Mouse (Mus musculus): ENCODE results near the gene Tmem50a. TPM values are rescaled to one million over a fixed set of nuclear protein-coding genes. Genes with fewer than 3 reads are reported as not detected.
A peak's percentile ranks its signal among the peaks of the same experiment; 100 is the strongest.

Tmem50a gene
- polyA plus RNA-seq (2014; fragmentation: Nextera tagmentation; extraction: Ambion mirVana), result 152 and 159 TPM in 2 replicates

GRCm38 (mm10) chr4:134914864-134915209, at the start of gene Tmem50a:
TSS of gene Tmem50a (minus strand) at chr4:134915024.
- ATAC-seq (replicated peaks; ENCODE audit: low FRiP score, low TSS enrichment, low read depth), result peak; percentile 91
- H3K27ac ChIP-seq (ENCODE audit: low read depth), result peak within 1 kb of the TSS; percentile 86
- H3K4me2 ChIP-seq (ENCODE audit: low read length), result peak within 1 kb of the TSS; percentile 85
- H3K27me3 ChIP-seq (replicated peaks; ENCODE audit: control insufficient read depth, insufficient read depth, low read length), result no peaks in the 10 kb centered on the region
- under 1% methylated on average over 25 of the region's 25 CpGs for WGBS
- peaks cover 9% of the 10 kb centered on the region for H3K4me1 ChIP-seq (replicated peaks; ENCODE audit: control insufficient read depth, insufficient read depth, low read length)
- H3K36me3 ChIP-seq (ENCODE audit: control insufficient read depth, insufficient read depth, low read length), result peaks cover 9% of the 10 kb centered on the region
- no peaks in the 10 kb centered on the region for H3K9me3 ChIP-seq (ENCODE audit: control insufficient read depth, low read length)
- peak; percentile 94 for DNase-seq (ENCODE audit: low spot score)
- H3K9ac ChIP-seq (ENCODE audit: low read length), result peak within 1 kb of the TSS; percentile 90
- H3K4me3 ChIP-seq (ENCODE audit: low read depth, low read length), result peak within 1 kb of the TSS; percentile 92

- WGBS, result 22% methylated on average over 19 of the region's 19 CpGs
- Histone ChIP-seq H3K4me3 (ENCODE audit: low read depth, low read length) (no peak overlapping the region), H3K4me2 (ENCODE audit: low read length) (peak overlapping the region; percentile 32; the same call in 1 of the 2 replicates), H3K27me3 (replicated peaks; ENCODE audit: control insufficient read depth, insufficient read depth, low read length) (no peaks in the 10 kb centered on the region), H3K27ac (ENCODE audit: low read depth) (no peak overlapping the region), H3K4me1 (replicated peaks; ENCODE audit: control insufficient read depth, insufficient read depth, low read length) (no peaks in the 10 kb centered on the region), H3K36me3 (ENCODE audit: control insufficient read depth, insufficient read depth, low read length) (no peaks in the 10 kb centered on the region), H3K9ac (ENCODE audit: low read length) (no peak overlapping the region), H3K9me3 (ENCODE audit: control insufficient read depth, low read length) (no peaks in the 10 kb centered on the region)
- DNase-seq (ENCODE audit: low spot score) (peak; percentile 70), ATAC-seq (replicated peaks; ENCODE audit: low FRiP score, low TSS enrichment, low read depth) (no peak)
These were observed 48.4 kb upstream of the Tmem50a start for GRCm38 (mm10) chr4:134963021-134963776.

- Histone ChIP-seq H3K36me3 (ENCODE audit: control insufficient read depth, insufficient read depth, low read length) (no peaks in the 10 kb centered on the region), H3K9me3 (ENCODE audit: control insufficient read depth, low read length) (no peaks in the 10 kb centered on the region), H3K27ac (ENCODE audit: low read depth) (no peak overlapping the region), H3K9ac (ENCODE audit: low read length) (no peak overlapping the region), H3K4me3 (ENCODE audit: low read depth, low read length) (no peak overlapping the region), H3K4me1 (replicated peaks; ENCODE audit: control insufficient read depth, insufficient read depth, low read length) (peaks cover 5% of the 10 kb centered on the region), H3K27me3 (replicated peaks; ENCODE audit: control insufficient read depth, insufficient read depth, low read length) (no peaks in the 10 kb centered on the region), H3K4me2 (ENCODE audit: low read length) (no peak overlapping the region)
- 31% methylated on average over 3 of the region's 3 CpGs for WGBS
- DNase-seq (ENCODE audit: low spot score) (peak; percentile 80), ATAC-seq (replicated peaks; ENCODE audit: low FRiP score, low TSS enrichment, low read depth) (no peak)
These were observed 41.5 kb upstream of the Tmem50a start for GRCm38 (mm10) chr4:134956328-134956727.

- H3K4me3 ChIP-seq (ENCODE audit: low read depth, low read length), result no peak overlapping the region
- no peaks in the 10 kb centered on the region for H3K27me3 ChIP-seq (replicated peaks; ENCODE audit: control insufficient read depth, insufficient read depth, low read length)
- ATAC-seq (replicated peaks; ENCODE audit: low FRiP score, low TSS enrichment, low read depth) (no peak), DNase-seq (ENCODE audit: low spot score) (no peak)
- H3K36me3 ChIP-seq (ENCODE audit: control insufficient read depth, insufficient read depth, low read length), result no peaks in the 10 kb centered on the region
- H3K9ac ChIP-seq (ENCODE audit: low read length), result no peak overlapping the region
- H3K4me1 ChIP-seq (replicated peaks; ENCODE audit: control insufficient read depth, insufficient read depth, low read length), result peaks cover 6% of the 10 kb centered on the region
- no peaks in the 10 kb centered on the region for H3K9me3 ChIP-seq (ENCODE audit: control insufficient read depth, low read length)
- no peak overlapping the region for H3K4me2 ChIP-seq (ENCODE audit: low read length)
- WGBS, result 50% methylated on average over 3 of the region's 3 CpGs
- H3K27ac ChIP-seq (ENCODE audit: low read depth), result no peak overlapping the region
These were observed 41.0 kb upstream of the Tmem50a start for GRCm38 (mm10) chr4:134955845-134956244.

GRCm38 (mm10) chr4:134955196-134955595, 40.4 kb upstream of the Tmem50a start:
- no peaks in the 10 kb centered on the region for H3K36me3 ChIP-seq (ENCODE audit: control insufficient read depth, insufficient read depth, low read length)
- H3K4me3 ChIP-seq (ENCODE audit: low read depth, low read length), result no peak overlapping the region
- H3K4me2 ChIP-seq (ENCODE audit: low read length), result no peak overlapping the region
- no peak overlapping the region for H3K9ac ChIP-seq (ENCODE audit: low read length)
- H3K9me3 ChIP-seq (ENCODE audit: control insufficient read depth, low read length), result no peaks in the 10 kb centered on the region
- 94% methylated on average over 2 of the region's 2 CpGs for WGBS
- H3K4me1 ChIP-seq (replicated peaks; ENCODE audit: control insufficient read depth, insufficient read depth, low read length), result peaks cover 13% of the 10 kb centered on the region
- ATAC-seq (replicated peaks; ENCODE audit: low FRiP score, low TSS enrichment, low read depth), result no peak
- H3K27me3 ChIP-seq (replicated peaks; ENCODE audit: control insufficient read depth, insufficient read depth, low read length), result no peaks in the 10 kb centered on the region
- H3K27ac ChIP-seq (ENCODE audit: low read depth), result no peak overlapping the region
- DNase-seq (ENCODE audit: low spot score), result no peak

GRCm38 (mm10) chr4:134954461-134954860, 39.6 kb upstream of the Tmem50a start:
- H3K4me2 ChIP-seq (ENCODE audit: low read length), result 0 out of 2 replicates have a peak overlapping the region, but pooled peaks have one; percentile 18
- H3K27ac ChIP-seq (ENCODE audit: low read depth), result no peak overlapping the region
- no peaks in the 10 kb centered on the region for H3K27me3 ChIP-seq (replicated peaks; ENCODE audit: control insufficient read depth, insufficient read depth, low read length)
- DNase-seq (ENCODE audit: low spot score), result peak; percentile 60
- peaks cover 13% of the 10 kb centered on the region for H3K4me1 ChIP-seq (replicated peaks; ENCODE audit: control insufficient read depth, insufficient read depth, low read length)
- no peak overlapping the region for H3K9ac ChIP-seq (ENCODE audit: low read length)
- no peaks in the 10 kb centered on the region for H3K36me3 ChIP-seq (ENCODE audit: control insufficient read depth, insufficient read depth, low read length)
- no peak for ATAC-seq (replicated peaks; ENCODE audit: low FRiP score, low TSS enrichment, low read depth)
- H3K4me3 ChIP-seq (ENCODE audit: low read depth, low read length), result no peak overlapping the region
- WGBS, result 10% methylated on average over 15 of the region's 15 CpGs
- no peaks in the 10 kb centered on the region for H3K9me3 ChIP-seq (ENCODE audit: control insufficient read depth, low read length)

- H3K9ac ChIP-seq (ENCODE audit: low read length), result no peak overlapping the region
- WGBS, result 17% methylated on average over 11 of the region's 11 CpGs
- H3K36me3 ChIP-seq (ENCODE audit: control insufficient read depth, insufficient read depth, low read length), result no peaks in the 10 kb centered on the region
- no peak overlapping the region for H3K4me2 ChIP-seq (ENCODE audit: low read length)
- DNase-seq (ENCODE audit: low spot score) (peak; percentile 78), ATAC-seq (replicated peaks; ENCODE audit: low FRiP score, low TSS enrichment, low read depth) (peak; percentile 70)
- H3K9me3 ChIP-seq (ENCODE audit: control insufficient read depth, low read length), result no peaks in the 10 kb centered on the region
- no peak overlapping the region for H3K4me3 ChIP-seq (ENCODE audit: low read depth, low read length)
- peaks cover 13% of the 10 kb centered on the region for H3K4me1 ChIP-seq (replicated peaks; ENCODE audit: control insufficient read depth, insufficient read depth, low read length)
- peak overlapping the region; percentile 54; the same call in 1 of the 2 replicates for H3K27ac ChIP-seq (ENCODE audit: low read depth)
- no peaks in the 10 kb centered on the region; the same call in 1 of the 2 replicates for H3K27me3 ChIP-seq (replicated peaks; ENCODE audit: control insufficient read depth, insufficient read depth, low read length)
These were observed 35.8 kb upstream of the Tmem50a start for GRCm38 (mm10) chr4:134950518-134951091.

- no peak overlapping the region for H3K4me3 ChIP-seq (ENCODE audit: low read depth, low read length)
- ATAC-seq (replicated peaks; ENCODE audit: low FRiP score, low TSS enrichment, low read depth), result peak; percentile 42; the same call in 1 of the 2 replicates
These were observed 31.4 kb upstream of the Tmem50a start for GRCm38 (mm10) chr4:134946024-134946744.

More at GRCm38 (mm10) chr4:134946024-134946744, 31.4 kb upstream of the Tmem50a start:
- no peak overlapping the region for H3K9ac ChIP-seq (ENCODE audit: low read length)
- peak; percentile 85 for DNase-seq (ENCODE audit: low spot score)
- peaks cover 8% of the 10 kb centered on the region; the same call in 1 of the 2 replicates for H3K27me3 ChIP-seq (replicated peaks; ENCODE audit: control insufficient read depth, insufficient read depth, low read length)
- peak overlapping the region; percentile 41 for H3K4me2 ChIP-seq (ENCODE audit: low read length)
- 10% methylated on average over 17 of the region's 17 CpGs for WGBS
- H3K4me1 ChIP-seq (replicated peaks; ENCODE audit: control insufficient read depth, insufficient read depth, low read length), result 0 out of 2 replicates have a peak, but pooled peaks cover 7% of the 10 kb centered on the region
- H3K9me3 ChIP-seq (ENCODE audit: control insufficient read depth, low read length), result no peaks in the 10 kb centered on the region
- no peaks in the 10 kb centered on the region for H3K36me3 ChIP-seq (ENCODE audit: control insufficient read depth, insufficient read depth, low read length)
- no peak overlapping the region for H3K27ac ChIP-seq (ENCODE audit: low read depth)

Data from intestine, embryonic 14.5 days (tissue).